Mouse (Mus musculus): ENCODE data around the gene Abhd5.

DNA sequence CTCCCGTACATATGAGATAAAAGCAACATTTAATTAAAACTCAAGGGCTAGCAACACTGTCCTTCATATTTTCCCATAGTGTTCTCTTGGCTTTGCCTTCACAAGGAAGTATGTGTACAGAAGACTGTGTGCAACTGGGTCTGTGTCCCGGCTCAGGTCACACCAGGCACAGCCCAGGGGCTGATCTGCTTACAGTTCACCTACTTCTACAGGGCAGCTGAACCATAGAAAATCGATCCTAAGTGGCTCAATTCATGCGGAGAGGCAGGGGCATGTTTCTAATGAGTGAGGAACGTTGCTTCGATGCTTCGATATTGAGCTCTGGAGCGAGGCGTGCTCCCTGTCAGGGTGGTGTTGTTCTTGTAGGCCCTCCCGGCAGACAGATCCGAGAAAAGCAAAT lies 35.9 kb upstream of the Abhd5 start:
- TF ChIP-seq CTCF (IDR thresholded peaks at IDR 0.05; ENCODE audit: low read depth, low read length) (no peak), GATA2 (IDR thresholded peaks at IDR 0.05; ENCODE audit: borderline replicate concordance, low read depth, low read length) (no peak), POLR2AphosphoS5 (IDR thresholded peaks at IDR 0.05; ENCODE audit: insufficient replicate concordance, low read depth, low read length) (no peak)
